Mouse (Mus musculus) inflammation-experienced regulatory T-cells, adult 6 months (primary cell): Measurements from ENCODE around the gene Tmem18. TPM values are rescaled to one million over a fixed set of nuclear protein-coding genes. Genes with fewer than 3 reads are reported as not detected.

Experiments used
- ATAC-seq: one replicate; pipeline ENCODE4 v1.8.0; 2017
- polyA plus RNA-seq, 3 experiments: library from polyadenylated mRNA; unstranded; fragments of 100-300 nt; shearing (Covaris generic); gene quantifications; one replicate each; pipeline ENCODE4 v1.2.1; 2017

The Tmem18 gene
- polyA plus RNA-seq, result 10 to 100 TPM; 16.8 to 22.4 (median 17.9) TPM

- peak; percentile 86 for ATAC-seq
These were observed at the start of gene Tmem18 for GRCm38 (mm10) chr12:30584356-30584740. TSS of gene Tmem18 (plus strand) at chr12:30584426.

GRCm38 (mm10) chr12:30557349-30557748 is 26.9 kb upstream of the Tmem18 start:
- ATAC-seq, result no peak

DNA sequence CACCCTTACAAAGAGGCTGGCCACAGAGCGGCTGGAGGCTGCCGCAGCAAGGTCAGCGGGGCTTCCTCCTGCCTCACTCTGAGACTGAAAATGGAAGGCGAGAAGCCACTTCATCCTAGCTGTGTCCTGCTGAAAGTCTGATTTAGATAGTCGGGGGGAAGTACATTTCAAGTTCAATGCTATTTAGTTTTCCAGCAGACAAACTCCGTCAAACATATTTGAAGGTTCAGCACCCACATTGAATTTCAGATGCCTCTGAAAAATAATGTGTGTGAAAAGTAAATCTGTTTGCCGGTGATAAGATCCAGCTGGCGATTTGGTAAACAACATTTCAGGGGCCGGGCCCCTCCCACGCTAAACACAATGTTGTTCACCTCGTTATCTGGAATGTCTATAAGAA is 22.8 kb upstream of the Tmem18 start:
- ATAC-seq, result no peak

DNA sequence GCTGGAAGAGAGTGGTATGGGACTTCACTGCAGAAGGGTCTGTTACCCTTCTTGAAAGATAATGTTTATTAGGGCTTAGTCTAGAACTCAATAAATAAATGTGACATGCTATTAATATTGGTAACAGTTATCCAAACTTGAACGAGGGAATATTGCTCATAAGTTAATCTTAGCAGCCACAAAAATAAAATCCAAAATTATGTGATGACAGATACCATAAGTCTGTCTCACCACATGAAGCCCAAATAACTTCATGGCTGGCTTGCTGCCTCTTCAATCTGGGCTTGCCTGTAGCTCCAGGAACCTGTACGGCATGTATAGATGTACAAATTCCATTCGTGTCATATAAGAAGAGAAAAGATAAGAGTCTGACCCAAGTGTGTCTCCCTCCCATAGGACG is 12.2 kb upstream of the Tmem18 start:
- ATAC-seq, result no peak

- no peak for ATAC-seq
These were observed 8.3 kb upstream of the Tmem18 start for GRCm38 (mm10) chr12:30575952-30576351.

DNA sequence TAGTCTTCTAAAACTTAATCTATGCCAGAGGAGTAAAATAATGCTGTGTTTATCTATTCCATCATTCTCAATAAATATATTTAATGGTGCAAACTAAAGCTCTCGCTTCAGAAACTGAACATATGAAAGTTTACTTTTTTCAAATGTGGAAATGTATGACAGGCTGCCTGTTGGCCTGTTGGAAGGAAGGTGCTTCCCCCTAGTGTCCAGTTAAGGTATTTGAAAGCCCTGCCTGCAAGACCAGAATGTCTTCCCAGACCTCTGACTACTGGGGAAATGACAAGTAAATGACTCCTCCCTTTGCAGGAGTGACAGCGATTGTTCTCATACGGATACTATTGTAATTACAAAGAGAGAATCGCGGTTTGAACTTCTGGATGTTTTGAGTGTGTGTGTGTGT is 6.2 kb upstream of the Tmem18 start:
- peak; percentile 94 for ATAC-seq

DNA sequence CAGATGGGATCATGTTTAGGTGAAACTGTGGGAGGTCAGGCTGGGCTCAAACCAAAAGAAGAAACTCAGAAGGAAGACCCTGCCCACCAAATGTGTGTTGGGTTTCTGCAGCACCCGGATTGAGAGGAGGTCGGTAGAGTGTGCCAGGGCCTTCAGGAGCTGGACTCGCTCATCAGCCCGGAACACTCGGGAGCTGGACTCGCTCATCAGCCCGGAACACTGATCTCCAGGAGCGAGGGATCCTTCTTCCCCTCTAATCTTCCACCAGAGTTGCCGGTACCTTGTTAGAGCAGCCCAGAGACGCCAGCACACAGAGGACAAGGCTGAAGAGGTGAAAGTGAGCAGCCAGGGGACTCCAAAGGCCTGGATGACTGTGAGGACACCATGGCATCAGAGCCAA is 2.9 kb upstream of the Tmem18 start:
- ATAC-seq, result no peak

- ATAC-seq, result peak; percentile 4
These were observed 455 bp upstream of the Tmem18 start for GRCm38 (mm10) chr12:30583586-30584355.

DNA sequence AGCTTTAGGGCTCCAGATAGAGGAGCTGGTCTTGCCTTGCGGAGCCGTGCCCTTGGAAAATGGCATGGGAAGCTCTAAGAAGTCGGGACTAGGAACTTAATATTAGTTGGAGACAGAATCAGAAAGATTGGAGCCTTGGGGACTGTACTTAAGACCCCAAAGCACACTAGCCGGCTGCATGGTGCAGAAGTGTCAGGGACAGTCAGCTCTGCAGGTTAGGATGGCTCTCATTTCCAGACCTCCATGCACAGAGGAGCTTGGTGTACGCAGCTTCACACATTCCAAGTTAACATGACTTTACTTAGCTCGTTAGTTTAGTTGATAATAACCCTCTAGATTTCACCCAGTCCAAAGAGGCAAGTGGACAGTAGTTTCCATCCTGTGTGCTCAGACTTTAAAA is 637 bp downstream of the Tmem18 start:
- no peak for ATAC-seq

DNA sequence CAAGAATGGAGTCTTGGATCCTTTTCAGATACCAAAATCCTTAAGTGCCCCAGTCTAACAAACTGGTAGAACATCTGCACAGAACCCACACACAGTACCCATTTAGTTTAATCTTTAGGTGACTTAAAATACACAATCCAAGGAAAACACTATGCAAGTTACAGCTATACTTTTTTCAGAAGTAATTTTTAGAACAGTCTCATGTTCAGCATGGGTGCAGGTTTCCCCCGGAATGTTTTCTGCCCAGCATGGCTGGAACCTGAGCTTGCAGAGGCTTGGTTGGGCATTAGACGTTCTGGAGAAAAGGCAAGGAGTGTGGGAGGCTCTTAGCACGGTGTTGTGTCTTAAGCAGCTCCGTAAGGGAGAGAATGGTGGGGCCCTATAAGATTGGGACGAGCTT is 7.6 kb downstream of the Tmem18 start:
- no peak for ATAC-seq

DNA sequence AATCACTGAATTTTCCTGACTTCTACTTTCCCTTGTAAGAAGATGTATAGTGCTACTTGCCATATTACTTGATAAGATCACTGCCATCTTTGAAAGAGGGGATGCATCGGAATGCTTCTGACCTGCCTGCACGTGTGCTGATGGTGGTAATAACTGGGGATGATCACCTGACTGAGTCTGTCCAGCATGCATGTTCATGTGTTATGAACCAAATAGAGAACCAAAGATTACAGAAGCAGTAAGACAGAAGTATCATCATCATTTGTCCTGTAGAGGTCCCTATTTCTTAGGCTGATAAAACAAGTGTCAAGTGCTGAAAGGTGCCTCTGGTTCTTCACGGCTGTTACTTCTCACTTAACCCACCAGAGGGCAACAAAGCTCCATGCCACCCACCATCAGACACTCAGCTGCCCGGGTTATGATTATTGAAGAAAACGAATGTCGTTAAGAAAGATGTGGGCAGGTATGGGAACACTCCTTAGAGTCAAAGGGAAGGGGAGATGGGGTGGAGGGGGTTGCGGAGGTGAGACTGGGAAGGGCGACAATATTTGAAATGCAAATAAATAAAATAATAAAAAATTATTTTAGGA is 12.7 kb downstream of the Tmem18 start:
- peak; percentile 73 for ATAC-seq

DNA sequence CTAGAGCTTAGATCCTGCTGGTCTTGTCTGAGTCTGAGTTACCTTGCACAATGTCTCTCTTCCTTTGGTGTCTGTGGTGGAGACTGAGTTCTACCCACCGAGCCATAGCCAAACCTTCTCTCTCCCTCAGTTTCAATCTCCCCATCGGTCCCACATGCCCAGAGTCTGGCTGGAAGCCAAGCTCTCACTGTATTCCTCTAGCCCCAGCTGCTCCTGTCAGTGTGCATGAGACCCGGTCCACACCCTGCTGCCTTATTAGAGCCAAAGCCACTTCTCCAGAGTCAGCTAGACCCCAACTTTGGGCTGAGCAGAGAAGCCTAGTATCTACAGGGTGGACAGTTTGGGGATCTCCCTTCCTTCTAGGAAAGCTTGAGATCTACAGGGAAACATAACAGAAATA is 14.7 kb downstream of the Tmem18 start:
- ATAC-seq, result peak; percentile 14

GRCm38 (mm10) chr12:30599474-30599873 is 15.2 kb downstream of the Tmem18 start:
- ATAC-seq, result peak; percentile 82

GRCm38 (mm10) chr12:30599997-30600396 is 15.8 kb downstream of the Tmem18 start:
- ATAC-seq, result peak; percentile 11

GRCm38 (mm10) chr12:30604012-30604411 is 19.8 kb downstream of the Tmem18 start:
- no peak for ATAC-seq

- no peak for ATAC-seq
These were observed 20.6 kb downstream of the Tmem18 start for GRCm38 (mm10) chr12:30604876-30605275.

DNA sequence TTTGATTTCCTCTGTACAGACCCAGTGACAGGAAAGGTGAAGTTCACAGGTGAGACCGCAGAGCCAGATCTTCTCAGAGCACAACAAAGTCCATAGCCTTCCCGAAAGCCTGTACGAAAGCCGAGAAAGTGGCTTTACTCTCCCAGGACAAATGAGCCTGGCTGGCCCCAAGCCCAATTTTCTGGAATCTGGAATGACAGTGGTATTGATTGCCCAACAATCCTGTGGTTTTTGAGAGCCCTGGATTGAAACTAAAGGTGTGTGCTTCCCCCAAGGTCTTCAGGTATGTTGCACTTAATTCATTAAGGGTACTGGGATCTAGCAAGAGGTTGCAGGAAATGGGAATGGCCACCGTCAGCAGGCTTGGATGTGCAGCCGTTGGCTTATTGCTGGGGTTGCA is 21.7 kb downstream of the Tmem18 start:
- ATAC-seq, result no peak

DNA sequence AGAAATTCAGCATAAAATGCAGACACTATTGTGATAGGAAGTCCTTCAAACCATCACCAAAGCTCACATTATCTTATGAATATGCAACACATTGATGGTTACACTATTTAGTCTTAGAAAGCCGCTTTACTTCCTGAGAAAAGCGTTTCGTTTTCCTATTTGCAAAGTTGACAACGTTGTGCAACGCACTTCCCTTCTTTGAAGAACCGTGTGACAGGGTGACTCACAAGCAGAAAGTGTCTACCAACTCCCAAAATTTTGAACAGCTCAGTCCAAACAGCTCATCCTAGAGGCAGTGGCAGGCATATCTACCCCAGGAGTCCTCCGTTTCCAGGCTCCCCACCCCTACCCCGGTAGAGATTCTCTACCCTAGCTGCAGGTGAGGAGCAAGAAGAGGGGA is 22.5 kb downstream of the Tmem18 start:
- peak; percentile 48 for ATAC-seq

GRCm38 (mm10) chr12:30618425-30618824 is 34.2 kb downstream of the Tmem18 start:
- ATAC-seq, result no peak

DNA sequence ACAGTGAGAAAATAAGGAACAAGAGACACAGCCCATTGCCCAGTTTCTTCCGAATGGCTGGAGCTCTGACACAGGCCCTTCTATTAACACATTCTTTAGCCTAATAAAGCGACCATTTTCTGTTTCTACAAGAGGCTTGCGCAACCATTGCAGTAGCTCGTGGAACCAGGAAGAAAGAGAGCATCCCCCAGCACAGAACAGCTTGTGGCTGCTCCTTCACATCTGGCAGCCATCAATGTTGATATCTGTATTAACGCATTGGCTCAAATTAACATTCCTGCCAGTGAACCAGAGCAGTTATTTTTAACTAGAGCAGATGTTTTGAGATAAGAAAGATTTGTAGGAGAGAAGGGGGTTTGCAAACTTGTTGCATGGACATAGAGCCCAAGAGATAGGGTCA is 44.2 kb downstream of the Tmem18 start:
- no peak for ATAC-seq

GRCm38 (mm10) chr12:30634534-30634933 is 50.3 kb downstream of the Tmem18 start:
- ATAC-seq, result no peak
